Mouse (Mus musculus): Measurements from ENCODE around the gene Fancg. TPM values are rescaled to one million over a fixed set of nuclear protein-coding genes. Genes with fewer than 3 reads are reported as not detected.
"Not testable (repeated sequence)": the region's sequence is repeated elsewhere in the genome, so short reads cannot be mapped to it uniquely, and the experiment has no call there.

The Fancg gene
- total and polyA plus RNA-seq, 3 experiments = 9.4 to 16.8 (median 12.9) TPM

- H3K4me3 ChIP-seq (ENCODE audit: low read depth, low read length) = no peak overlapping the region
- no peaks in the 10 kb centered on the region for H3K27me3 ChIP-seq (ENCODE audit: insufficient read depth, low read length)
- ATAC-seq (ENCODE audit: extremely low read depth, insufficient number of reproducible peaks, low FRiP score, poor library complexity, severe bottlenecking) (no peak; the same call in 1 of the 2 replicates), DNase-seq (ENCODE audit: low spot score) (no peak)
- TF ChIP-seq POLR2AphosphoS5 (IDR thresholded peaks at IDR 0.05; ENCODE audit: insufficient replicate concordance, low read depth, low read length) (no peak), GATA2 (IDR thresholded peaks at IDR 0.05; ENCODE audit: borderline replicate concordance, low read depth, low read length) (no peak), CTCF (IDR thresholded peaks at IDR 0.05; ENCODE audit: low read depth, low read length) (peak; percentile 48)
- peaks cover 65% of the 10 kb centered on the region for H3K36me3 ChIP-seq (replicated peaks)
- H3K4me1 ChIP-seq (ENCODE audit: insufficient read depth, low read depth, low read length) = peaks cover 30% of the 10 kb centered on the region
- no peaks in the 10 kb centered on the region for H3K9me3 ChIP-seq (replicated peaks)
Measured at GRCm38 (mm10) chr4:43005765-43006164, 4.5 kb downstream of the Fancg start.

DNA sequence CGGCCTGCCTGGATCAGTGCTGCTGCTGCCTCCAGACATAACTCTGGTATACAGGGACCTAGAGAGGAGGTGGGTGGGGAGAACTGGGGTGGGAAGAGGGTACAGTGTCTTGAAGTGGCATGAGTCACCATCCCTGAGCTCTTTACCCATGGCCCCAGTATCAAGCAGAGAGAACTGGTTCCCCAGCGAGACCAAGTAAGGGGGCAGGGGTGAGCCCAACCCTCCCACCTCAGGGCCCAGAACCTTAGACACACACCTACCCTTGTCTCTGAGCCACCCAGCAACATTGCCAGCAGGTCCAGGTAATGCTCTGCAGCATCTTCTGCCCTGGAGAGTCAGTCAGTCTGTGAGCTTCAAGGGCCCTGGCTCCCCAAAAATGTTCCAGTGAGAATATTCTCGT, 5.4 kb downstream of the Fancg start:
- DNase-seq (ENCODE audit: low spot score) (no peak), ATAC-seq (ENCODE audit: extremely low read depth, insufficient number of reproducible peaks, low FRiP score, poor library complexity, severe bottlenecking) (no peak)
- Histone ChIP-seq H3K27me3 (ENCODE audit: insufficient read depth, low read length) (no peaks in the 10 kb centered on the region), H3K4me1 (ENCODE audit: insufficient read depth, low read depth, low read length) (peaks cover 30% of the 10 kb centered on the region), H3K9me3 (replicated peaks) (no peaks in the 10 kb centered on the region), H3K36me3 (replicated peaks) (peaks cover 65% of the 10 kb centered on the region), H3K4me3 (ENCODE audit: low read depth, low read length) (no peak overlapping the region)
- TF ChIP-seq GATA2 (IDR thresholded peaks at IDR 0.05; ENCODE audit: borderline replicate concordance, low read depth, low read length) (no peak), CTCF (IDR thresholded peaks at IDR 0.05; ENCODE audit: low read depth, low read length) (no peak), POLR2AphosphoS5 (IDR thresholded peaks at IDR 0.05; ENCODE audit: insufficient replicate concordance, low read depth, low read length) (no peak), TAL1 (conservative IDR thresholded peaks at IDR 0.05; ENCODE audit: low read depth, low read length) (no peak), GATA1 (IDR thresholded peaks at IDR 0.05; ENCODE audit: borderline replicate concordance, low read length) (no peak)

DNA sequence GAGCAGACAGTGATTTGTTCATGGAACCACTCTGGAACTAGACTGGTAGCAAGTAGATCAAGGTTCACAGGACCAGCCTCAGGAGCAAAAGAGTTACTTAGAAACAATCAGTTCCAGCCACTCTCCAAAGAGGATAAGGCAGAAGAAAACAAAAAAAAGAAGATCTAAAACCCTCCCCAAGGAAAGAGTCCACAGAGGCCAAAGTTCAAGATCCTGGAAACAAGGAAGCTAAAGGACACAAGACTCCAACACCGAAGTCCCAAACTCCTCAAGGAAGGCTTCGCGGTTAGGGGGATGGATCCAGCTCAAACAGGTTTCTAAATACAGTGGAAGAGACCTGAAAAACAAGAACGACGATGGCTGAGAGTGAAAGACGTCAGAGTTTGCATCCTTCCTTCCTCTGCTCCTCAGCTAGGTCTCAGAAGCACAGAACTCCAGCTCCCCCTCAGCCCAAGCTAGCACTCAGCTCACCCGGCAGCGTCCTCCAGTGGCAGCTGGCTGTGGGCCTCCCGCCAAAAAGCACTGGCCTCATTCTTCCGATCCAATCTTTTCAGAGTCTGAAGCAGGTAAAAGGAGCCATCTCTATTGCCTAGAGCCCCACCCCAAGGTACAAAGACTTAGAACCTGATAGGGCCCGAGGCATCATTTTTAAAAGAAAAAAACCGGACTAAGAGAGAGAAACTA, 7.4 kb downstream of the Fancg start:
- H3K4me3 ChIP-seq (ENCODE audit: low read depth, low read length) = no peak overlapping the region
- peaks cover 22% of the 10 kb centered on the region for H3K4me1 ChIP-seq (ENCODE audit: insufficient read depth, low read depth, low read length)
- no peak for ATAC-seq (ENCODE audit: extremely low read depth, insufficient number of reproducible peaks, low FRiP score, poor library complexity, severe bottlenecking)
- H3K27me3 ChIP-seq (ENCODE audit: insufficient read depth, low read length) = no peaks in the 10 kb centered on the region
- no peaks in the 10 kb centered on the region for H3K9me3 ChIP-seq (replicated peaks)
- TF ChIP-seq POLR2AphosphoS5 (IDR thresholded peaks at IDR 0.05; ENCODE audit: insufficient replicate concordance, low read depth, low read length) (no peak), CTCF (IDR thresholded peaks at IDR 0.05; ENCODE audit: low read depth, low read length) (no peak), GATA2 (IDR thresholded peaks at IDR 0.05; ENCODE audit: borderline replicate concordance, low read depth, low read length) (no peak), TAL1 (conservative IDR thresholded peaks at IDR 0.05; ENCODE audit: low read depth, low read length) (no peak), GATA1 (IDR thresholded peaks at IDR 0.05; ENCODE audit: borderline replicate concordance, low read length) (no peak)
- DNase-seq (ENCODE audit: low spot score) = no peak
- H3K36me3 ChIP-seq (replicated peaks) = peaks cover 63% of the 10 kb centered on the region

- Histone ChIP-seq H3K9me3 (replicated peaks) (no peaks in the 10 kb centered on the region), H3K27me3 (ENCODE audit: insufficient read depth, low read length) (no peaks in the 10 kb centered on the region), H3K36me3 (replicated peaks) (peaks cover 58% of the 10 kb centered on the region), H3K4me3 (ENCODE audit: low read depth, low read length) (no peak overlapping the region), H3K4me1 (ENCODE audit: insufficient read depth, low read depth, low read length) (peaks cover 29% of the 10 kb centered on the region)
- no peak for TF ChIP-seq CTCF (IDR thresholded peaks at IDR 0.05; ENCODE audit: low read depth, low read length)
- no peak for TF ChIP-seq GATA1 (IDR thresholded peaks at IDR 0.05; ENCODE audit: borderline replicate concordance, low read length)
- no peak for TF ChIP-seq GATA2 (IDR thresholded peaks at IDR 0.05; ENCODE audit: borderline replicate concordance, low read depth, low read length)
- TF ChIP-seq POLR2AphosphoS5 (IDR thresholded peaks at IDR 0.05; ENCODE audit: insufficient replicate concordance, low read depth, low read length) = no peak
- no peak for TF ChIP-seq TAL1 (conservative IDR thresholded peaks at IDR 0.05; ENCODE audit: low read depth, low read length)
- ATAC-seq (ENCODE audit: extremely low read depth, insufficient number of reproducible peaks, low FRiP score, poor library complexity, severe bottlenecking) (no peak), DNase-seq (ENCODE audit: low spot score) (no peak)
Measured at GRCm38 (mm10) chr4:43001272-43001671, 9.0 kb downstream of the Fancg start.

DNA sequence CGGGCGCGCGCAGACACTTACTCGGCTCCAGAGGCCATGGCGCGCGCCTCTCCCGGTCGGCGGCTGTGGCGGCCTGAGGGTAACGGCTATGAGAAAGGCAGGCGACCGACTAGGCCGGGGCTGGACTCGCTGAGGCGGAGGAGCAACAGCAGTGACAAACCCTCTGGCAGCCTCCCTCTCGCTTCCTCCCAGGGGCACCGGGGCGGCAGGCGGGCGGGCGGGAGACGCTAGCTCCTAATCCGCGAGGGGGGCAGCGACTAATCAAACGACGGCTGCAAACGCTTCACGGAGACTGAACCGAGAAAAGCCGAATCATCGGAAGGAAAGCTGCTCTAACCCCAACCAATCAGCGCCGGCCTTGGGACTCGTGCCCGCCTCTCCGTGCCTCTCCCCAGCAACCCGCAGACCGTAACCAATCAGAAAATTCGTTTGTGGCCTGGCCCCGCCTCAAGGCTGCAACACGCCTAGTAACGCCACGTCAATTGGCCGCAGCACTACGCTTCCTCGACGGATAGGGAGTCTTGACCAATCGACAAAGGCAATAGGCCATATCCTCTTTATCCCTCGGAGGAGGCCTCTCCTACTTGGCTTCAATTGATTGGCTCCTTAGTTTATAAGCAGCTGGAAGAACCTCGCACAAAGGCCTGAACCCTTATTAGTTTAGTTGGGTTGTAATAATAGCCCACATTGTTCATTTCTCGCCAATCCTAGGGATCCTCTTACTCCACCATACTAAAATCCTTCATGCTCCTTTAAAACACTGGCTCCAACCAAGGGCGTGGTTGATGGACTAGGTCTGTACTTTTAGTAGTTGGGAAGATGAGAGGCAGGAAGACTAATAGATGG, 9.9 kb downstream of the Fancg start, which contains the start of gene Vcp:
Gene Vcp (minus strand): TSS at position 367 of the 846 bp plus-strand sequence.
- DNase-seq (ENCODE audit: low spot score) = peak; percentile 99
- not testable (repeated sequence) for H3K9me3 ChIP-seq (replicated peaks); H3K27me3 ChIP-seq (ENCODE audit: insufficient read depth, low read length)
- Histone ChIP-seq H3K4me1 (ENCODE audit: insufficient read depth, low read depth, low read length) (peaks cover 28% of the 10 kb centered on the region), H3K4me3 (ENCODE audit: low read depth, low read length) (peak within 1 kb of the TSS; percentile 88), H3K36me3 (replicated peaks) (peaks cover 59% of the 10 kb centered on the region)
- ATAC-seq (ENCODE audit: extremely low read depth, insufficient number of reproducible peaks, low FRiP score, poor library complexity, severe bottlenecking) = peak; percentile 97

GRCm38 (mm10) chr4:42999451-43000140, 10.7 kb downstream of the Fancg start:
- Histone ChIP-seq H3K36me3 (replicated peaks) (peaks cover 58% of the 10 kb centered on the region), H3K9me3 (replicated peaks) (no peaks in the 10 kb centered on the region)
- no peak for ATAC-seq (ENCODE audit: extremely low read depth, insufficient number of reproducible peaks, low FRiP score, poor library complexity, severe bottlenecking)

More at GRCm38 (mm10) chr4:42999451-43000140, 10.7 kb downstream of the Fancg start:
- peaks cover 28% of the 10 kb centered on the region for H3K4me1 ChIP-seq (ENCODE audit: insufficient read depth, low read depth, low read length)
- no peaks in the 10 kb centered on the region for H3K27me3 ChIP-seq (ENCODE audit: insufficient read depth, low read length)
- DNase-seq (ENCODE audit: low spot score) = peak; percentile 62
- TF ChIP-seq TAL1 (conservative IDR thresholded peaks at IDR 0.05; ENCODE audit: low read depth, low read length) = no peak
- no peak for TF ChIP-seq CTCF (IDR thresholded peaks at IDR 0.05; ENCODE audit: low read depth, low read length)
- TF ChIP-seq POLR2AphosphoS5 (IDR thresholded peaks at IDR 0.05; ENCODE audit: insufficient replicate concordance, low read depth, low read length) = no peak
- TF ChIP-seq GATA1 (IDR thresholded peaks at IDR 0.05; ENCODE audit: borderline replicate concordance, low read length) = no peak
- no peak for TF ChIP-seq GATA2 (IDR thresholded peaks at IDR 0.05; ENCODE audit: borderline replicate concordance, low read depth, low read length)
- H3K4me3 ChIP-seq (ENCODE audit: low read depth, low read length) = peak overlapping the region; percentile 88

Data from G1E (cell line).